9 mouse cellular contexts compared by ENCODE assay signal in genomic region chr4:101234332-101234731, GRCm38 (mm10). TPM values are rescaled to one million over a fixed set of nuclear protein-coding genes. Genes with fewer than 3 reads are reported as not detected.
DNase-seq lines count a peak whose midpoint lies in the region; ATAC-seq lines count a peak whose summit lies in the region.
"Had no signal": no experiment of that assay in that cellular context is flagged by ENCODE, and none has a peak within 500 bp of the region (broad histone marks: within the 10 kb centered on the region; RNA-seq: fewer than 3 reads in every experiment).

No protein-coding gene starts in this region.

- H3K27me3 ChIP-seq in heart, embryonic 12.5 days (replicated peaks): no peaks in the 10 kb centered on the region
- H3K27me3 ChIP-seq in lung, embryonic 16.5 days (ENCODE audit: control insufficient read depth, insufficient read depth, low read depth, low read length): no peaks in the 10 kb centered on the region
- H3K27me3 ChIP-seq: neural tube, embryonic 12.5 days had no signal

- no peak overlapping the region for H3K9ac ChIP-seq in heart, embryonic 12.5 days
- no peak overlapping the region for H3K9ac ChIP-seq in lung, embryonic 16.5 days (ENCODE audit: low read length)
- H3K9ac ChIP-seq: neural tube, embryonic 12.5 days had no signal

- H3K4me2 ChIP-seq in heart, embryonic 12.5 days: no peak overlapping the region
- H3K4me2 ChIP-seq in lung, embryonic 16.5 days (ENCODE audit: low read depth, low read length): no peak overlapping the region
- H3K4me2 ChIP-seq: neural tube, embryonic 12.5 days had no signal

- WGBS in heart, embryonic 12.5 days: 59% methylated on average over 1 of the region's 1 CpGs
- WGBS in lung, embryonic 16.5 days: 38% methylated on average over 1 of the region's 1 CpGs

- peak; percentile 59 for DNase-seq in ovary, adult 18-20 months (ENCODE audit: low spot score)
- no peak for DNase-seq in ovary, postnatal 10 days (ENCODE audit: low spot score)
- peak; percentile 25 to 62 for DNase-seq in cerebellum, postnatal 10 days
- peak; percentile 50 to 62 for DNase-seq in kidney, postnatal 4 days
- DNase-seq in thymus, postnatal 14 days: no peak
- DNase-seq in retina, postnatal 1 day: no peak

- no peak overlapping the region for H3K27ac ChIP-seq in heart, embryonic 12.5 days (ENCODE audit: poor library complexity, severe bottlenecking)
- no peak overlapping the region for H3K27ac ChIP-seq in lung, embryonic 16.5 days (ENCODE audit: low read length)
- H3K27ac ChIP-seq: neural tube, embryonic 12.5 days had no signal

- 0 out of 2 replicates have a peak, but pooled peaks have one; percentile 61 for ATAC-seq in heart, embryonic 12.5 days (ENCODE audit: insufficient number of reproducible peaks, low FRiP score)
- ATAC-seq in lung, embryonic 16.5 days (ENCODE audit: low read depth): peak; percentile 84

- H3K36me3 ChIP-seq in heart, embryonic 12.5 days: no peaks in the 10 kb centered on the region
- no peaks in the 10 kb centered on the region for H3K36me3 ChIP-seq in lung, embryonic 16.5 days (ENCODE audit: control insufficient read depth, insufficient read depth, low read length)
- H3K36me3 ChIP-seq: neural tube, embryonic 12.5 days had no signal

- peaks cover 24% of the 10 kb centered on the region for H3K4me1 ChIP-seq in heart, embryonic 12.5 days (replicated peaks)
- peaks cover 4% of the 10 kb centered on the region; the same call in 1 of the 2 replicates for H3K4me1 ChIP-seq in lung, embryonic 16.5 days (replicated peaks; ENCODE audit: control insufficient read depth, insufficient read depth, low read length)
- H3K4me1 ChIP-seq: neural tube, embryonic 12.5 days had no signal

- no peaks in the 10 kb centered on the region for H3K9me3 ChIP-seq in heart, embryonic 12.5 days (replicated peaks)
- no peaks in the 10 kb centered on the region for H3K9me3 ChIP-seq in lung, embryonic 16.5 days (ENCODE audit: control insufficient read depth, low read length)
- H3K9me3 ChIP-seq: neural tube, embryonic 12.5 days had no signal

- no peak overlapping the region for H3K4me3 ChIP-seq in heart, embryonic 12.5 days
- no peak overlapping the region for H3K4me3 ChIP-seq in lung, embryonic 16.5 days (ENCODE audit: low read length)
- H3K4me3 ChIP-seq: neural tube, embryonic 12.5 days had no signal

RNA-seq across cellular contexts. Expression of gene Jak1, which starts 30.8 kb away (rescaled TPM):
- polyA plus RNA-seq in heart, embryonic 12.5 days (2016; fragmentation: Nextera tagmentation; extraction: Ambion mirVana): 69.1 and 77.0 TPM in 2 replicates
- 76.9 and 81.7 TPM in 2 replicates for polyA plus RNA-seq in lung, embryonic 16.5 days (2015; fragmentation: Nextera tagmentation; extraction: Ambion mirVana)

Comparison
In these comparisons a context has a peak if more than half of its experiments do, and no peak if none do; other contexts are left out.
1. DNase-seq: peak in ovary, adult 18-20 months (single experiment), cerebellum, postnatal 10 days (2 of 2) and kidney, postnatal 4 days (2 of 2); none in ovary, postnatal 10 days (single experiment), thymus, postnatal 14 days (single experiment) and retina, postnatal 1 day (single experiment).